Mouse (Mus musculus) stomach, postnatal 0 days (tissue): ENCODE measurements around the gene Gna11. TPM values are rescaled to one million over a fixed set of nuclear protein-coding genes. Genes with fewer than 3 reads are reported as not detected.

ENCODE experiments used
- ATAC-seq: fragments of 200-750 bp; cut with Nextera tagmentation; 2 replicates; pipeline ENCODE4 v1.8.0; 2017; ENCODE audit not compliant: low FRiP score, low TSS enrichment
- DNase-seq: peaks from one replicate; pipeline ENCODE4 v3.0.0-alpha.2; 2016; ENCODE audit warnings: low spot score
- H3K27ac ChIP-seq: fragments of 300-500 bp; sonication (generic); replicated peaks from 2 replicates; pipeline ENCODE4 v1.5.1; 2014; ENCODE audit warnings: mild to moderate bottlenecking, control low read depth
- H3K27me3 ChIP-seq: fragments of 300-500 bp; sonication (generic); 2 replicates; pipeline ENCODE4 v1.6.1; 2014; ENCODE audit warnings: low read length; ENCODE audit not compliant: control insufficient read depth, insufficient read depth
- H3K36me3 ChIP-seq: fragments of 300-500 bp; sonication (generic); 2 replicates; pipeline ENCODE4 v1.6.1; 2014; ENCODE audit warnings: low read length, mixed read lengths; ENCODE audit not compliant: control insufficient read depth, insufficient read depth
- H3K4me1 ChIP-seq: fragments of 300-500 bp; sonication (generic); replicated peaks from 2 replicates; pipeline ENCODE4 v1.6.1; 2014; ENCODE audit warnings: antibody characterized with exemption; ENCODE audit not compliant: control insufficient read depth, insufficient read depth
- H3K4me2 ChIP-seq: fragments of 300-500 bp; sonication (generic); replicated peaks from 2 replicates; pipeline ENCODE4 v1.6.1; 2014; ENCODE audit warnings: low read depth, mild to moderate bottlenecking, control low read depth, moderate library complexity
- H3K4me3 ChIP-seq: fragments of 300-500 bp; sonication (generic); 2 replicates; pipeline ENCODE4 v1.5.1; 2014; ENCODE audit warnings: low read depth, low read length, control low read depth
- H3K9ac ChIP-seq: fragments of 300-500 bp; sonication (generic); 2 replicates; pipeline ENCODE4 v1.6.1; 2014; ENCODE audit warnings: mild to moderate bottlenecking, low read length, control low read depth, mixed read lengths
- H3K9me3 ChIP-seq: fragments of 300-500 bp; sonication (generic); 2 replicates; pipeline ENCODE4 v1.6.1; 2016; ENCODE audit warnings: low read length; ENCODE audit not compliant: control insufficient read depth
- CTCF ChIP-seq: IDR thresholded peaks from 2 replicates; pipeline ENCODE4 v1.5.1; 2016; ENCODE audit warnings: antibody characterized with exemption, low read depth, mild to moderate bottlenecking, moderate library complexity
- EP300 ChIP-seq: optimal IDR thresholded peaks from 2 replicates; pipeline ENCODE3; 2016; ENCODE audit warnings: antibody characterized with exemption
- WGBS: fragments of 180-500 bp; shearing (Covaris S2); extraction: QIAGEN DNeasy Blood & Tissue Kit; methylation state at CpG from one replicate; pipeline ENCODE4 v1.1.7; 2014; 5-methylcytosine and 5-hydroxymethylcytosine counted together
- polyA plus RNA-seq: library from polyadenylated mRNA; unstranded; fragments of >200 nt; fragmentation: Nextera tagmentation; extraction: Ambion mirVana; gene quantifications from 2 replicates; pipeline ENCODE4 v1.2.1, GENCODE M21; 2015

Gna11 gene
- polyA plus RNA-seq, 1 experiment from 2014 or later, result 62.5 TPM

DNA sequence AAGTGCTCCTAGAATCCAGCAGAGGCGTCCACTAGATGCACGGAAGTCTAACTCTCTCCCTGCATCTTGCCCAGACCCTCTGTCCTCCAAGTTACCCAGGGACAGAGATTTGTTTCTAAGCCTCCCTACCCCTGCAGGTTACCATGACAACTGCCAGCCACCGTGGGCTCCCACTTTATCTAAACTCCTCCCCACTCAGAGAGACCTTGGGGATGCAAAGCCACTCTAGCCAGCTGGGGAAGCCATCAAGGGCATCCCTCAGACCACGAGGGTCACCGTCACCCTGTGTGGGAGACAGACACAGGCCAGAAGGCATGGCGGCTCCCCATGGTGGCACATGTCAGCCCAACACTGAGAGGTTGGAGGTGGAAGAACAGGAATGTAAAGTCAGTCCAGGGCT, 38.4 kb upstream of the Gna11 start:
- Histone ChIP-seq H3K36me3 (no peaks in the 10 kb centered on the region), H3K9me3 (no peaks in the 10 kb centered on the region), H3K27ac (no peak overlapping the region), H3K4me3 (no peak overlapping the region), H3K9ac (no peak overlapping the region), H3K4me2 (no peak overlapping the region), H3K4me1 (no peaks in the 10 kb centered on the region), H3K27me3 (no peaks in the 10 kb centered on the region)
- no peak for DNase-seq
- TF ChIP-seq CTCF (no peak), EP300 (no peak)
- ATAC-seq, result no peak
- 57% methylated on average over 6 of the region's 6 CpGs for WGBS

DNA sequence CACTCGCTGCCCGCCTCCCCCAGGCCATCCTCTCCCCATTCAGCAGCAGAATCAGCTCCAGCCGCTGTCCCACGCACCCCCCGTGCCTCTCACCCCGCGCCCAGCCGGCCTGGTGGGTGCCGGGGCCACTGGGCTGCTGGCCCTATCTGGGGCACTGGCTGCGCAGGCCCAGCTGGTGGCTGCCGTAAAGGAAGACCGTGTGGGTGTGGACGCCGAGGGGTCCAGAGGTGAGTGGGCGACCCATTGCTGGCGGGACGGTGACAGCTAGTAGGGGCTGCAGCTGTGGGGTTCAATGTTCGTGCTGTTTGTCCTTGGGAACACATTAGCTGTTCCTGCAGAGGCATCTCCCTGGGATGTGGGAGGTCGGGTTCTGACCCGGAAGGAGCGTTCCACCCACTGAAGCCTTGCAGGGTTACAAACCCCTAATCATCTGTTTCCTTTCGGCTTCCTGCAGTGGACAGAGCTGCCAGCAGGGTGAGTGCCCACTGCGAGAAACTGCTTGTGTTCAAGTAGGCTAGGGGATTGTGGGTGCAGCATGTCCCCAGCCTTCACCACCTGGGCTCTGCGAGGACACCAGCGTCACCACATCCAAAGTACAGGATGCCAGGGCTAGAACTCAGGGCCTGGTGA, 35.6 kb upstream of the Gna11 start:
- WGBS, result 63% methylated on average over 23 of the region's 25 CpGs
- ATAC-seq, result no peak
- Histone ChIP-seq H3K9ac (no peak overlapping the region), H3K27ac (no peak overlapping the region), H3K9me3 (no peaks in the 10 kb centered on the region), H3K4me2 (no peak overlapping the region), H3K4me1 (peaks cover 2% of the 10 kb centered on the region; the same call in 1 of the 2 replicates), H3K27me3 (no peaks in the 10 kb centered on the region), H3K4me3 (no peak overlapping the region), H3K36me3 (no peaks in the 10 kb centered on the region)
- TF ChIP-seq EP300, result no peak
- TF ChIP-seq CTCF, result peak; percentile 50
- DNase-seq, result no peak

GRCm38 (mm10) chr10:81579967-81580366, 35.0 kb upstream of the Gna11 start:
- WGBS, result 76% methylated on average over 4 of the region's 4 CpGs
- DNase-seq, result no peak
- TF ChIP-seq CTCF, result no peak
- no peak for TF ChIP-seq EP300

DNA sequence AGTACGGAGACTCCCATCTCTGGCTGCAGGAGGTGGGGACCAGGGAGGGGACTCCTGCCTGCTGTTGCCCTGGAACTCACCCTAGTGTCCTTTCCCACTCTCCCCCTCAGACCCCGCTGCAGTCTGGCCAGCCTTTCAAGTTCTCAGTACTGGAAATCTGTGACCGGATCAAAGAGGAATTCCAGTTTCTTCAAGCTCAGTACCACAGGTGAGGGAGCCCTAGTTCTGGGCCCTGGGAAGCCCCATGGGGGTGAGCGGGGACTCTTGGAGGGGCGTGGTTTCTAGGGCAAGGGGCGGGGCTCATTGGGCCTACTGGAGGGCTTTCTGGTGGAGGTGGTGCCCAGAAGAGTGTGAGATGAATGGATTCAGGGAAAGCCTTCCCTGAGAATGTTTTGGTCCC, 30.7 kb upstream of the Gna11 start:
- Histone ChIP-seq H3K36me3 (no peaks in the 10 kb centered on the region), H3K4me2 (peak overlapping the region; percentile 91), H3K27me3 (no peaks in the 10 kb centered on the region), H3K4me1 (peaks cover 10% of the 10 kb centered on the region), H3K9me3 (no peaks in the 10 kb centered on the region), H3K4me3 (peak overlapping the region; percentile 61), H3K9ac (peak overlapping the region; percentile 68), H3K27ac (no peak overlapping the region)
- no peak for ATAC-seq
- 2% methylated on average over 6 of the region's 6 CpGs for WGBS
- DNase-seq, result no peak
- TF ChIP-seq EP300 (no peak), CTCF (no peak)

More at GRCm38 (mm10) chr10:81579967-81580366, 35.0 kb upstream of the Gna11 start:
- Histone ChIP-seq H3K9ac (no peak overlapping the region), H3K36me3 (no peaks in the 10 kb centered on the region), H3K27ac (no peak overlapping the region), H3K4me3 (no peak overlapping the region), H3K27me3 (no peaks in the 10 kb centered on the region), H3K9me3 (no peaks in the 10 kb centered on the region), H3K4me2 (no peak overlapping the region), H3K4me1 (peaks cover 4% of the 10 kb centered on the region; the same call in 1 of the 2 replicates)
- ATAC-seq, result no peak

DNA sequence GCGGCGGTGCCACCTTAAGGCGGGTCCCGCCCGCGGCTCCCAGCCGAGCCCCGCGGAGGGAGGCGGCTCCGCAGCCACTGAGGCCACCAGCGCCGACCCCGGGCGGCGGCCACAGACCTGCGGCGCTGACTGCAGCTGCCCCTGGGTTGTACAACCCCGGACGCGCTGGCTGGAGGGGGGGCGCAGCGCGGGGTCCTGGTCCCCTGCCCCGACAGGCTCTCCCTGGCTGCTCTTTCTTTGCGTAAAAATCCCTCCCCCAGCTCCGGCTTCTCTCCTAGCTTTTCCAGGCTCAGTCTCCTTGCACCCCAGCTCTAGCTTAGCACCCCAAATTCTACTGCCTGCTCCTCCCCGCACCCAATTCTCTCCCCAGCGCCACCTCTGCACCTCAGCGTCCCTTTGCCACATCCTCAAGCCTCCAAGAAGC, 30.2 kb upstream of the Gna11 start:
- under 1% methylated on average over 28 of the region's 30 CpGs for WGBS
- Histone ChIP-seq H3K9me3 (no peaks in the 10 kb centered on the region), H3K4me1 (peaks cover 12% of the 10 kb centered on the region), H3K27me3 (no peaks in the 10 kb centered on the region), H3K36me3 (no peaks in the 10 kb centered on the region), H3K9ac (peak overlapping the region; percentile 68), H3K4me3 (peak overlapping the region; percentile 61), H3K4me2 (peak overlapping the region; percentile 91), H3K27ac (no peak overlapping the region)
- DNase-seq, result no peak
- ATAC-seq, result no peak
- no peak for TF ChIP-seq CTCF
- no peak for TF ChIP-seq EP300

GRCm38 (mm10) chr10:81574081-81575056, 29.4 kb upstream of the Gna11 start, which contains the start of gene Tle2:
Gene Tle2 (plus strand): TSS chr10:81574561.
- DNase-seq, result no peak
- Histone ChIP-seq H3K27ac (no peak within 1 kb of the TSS), H3K4me2 (peak within 1 kb of the TSS; percentile 91), H3K4me1 (peaks cover 14% of the 10 kb centered on the region), H3K9me3 (no peaks in the 10 kb centered on the region), H3K9ac (peak within 1 kb of the TSS; percentile 68), H3K27me3 (no peaks in the 10 kb centered on the region), H3K4me3 (peak within 1 kb of the TSS; percentile 61), H3K36me3 (no peaks in the 10 kb centered on the region)
- 33% methylated on average over 9 of the region's 10 CpGs for WGBS
- no peak for ATAC-seq
- TF ChIP-seq CTCF (peak; percentile 30; the same call in 1 of the 2 replicates), EP300 (no peak)
